Mouse (Mus musculus) left cerebral cortex, postnatal 4 days (tissue): Measurements from ENCODE around the gene Ttc24. TPM values are rescaled to one million over a fixed set of nuclear protein-coding genes. Genes with fewer than 3 reads are reported as not detected.

ENCODE experiments used
- DNase-seq: peaks from one replicate; pipeline ENCODE4 v3.0.0-alpha.2; 2022
- intact Hi-C: fragments of 180-260 bp; cut with DNase I; formaldehyde crosslinking; loops from one replicate; pipeline ENCODE4 v1.15.1; 2025
- total RNA-seq, 2 experiments: library from RNA; stranded (reverse); gene quantifications; 2 replicates each; pipeline ENCODE4 v1.2.3; 2021

The Ttc24 gene
- not detected for total RNA-seq

DNA sequence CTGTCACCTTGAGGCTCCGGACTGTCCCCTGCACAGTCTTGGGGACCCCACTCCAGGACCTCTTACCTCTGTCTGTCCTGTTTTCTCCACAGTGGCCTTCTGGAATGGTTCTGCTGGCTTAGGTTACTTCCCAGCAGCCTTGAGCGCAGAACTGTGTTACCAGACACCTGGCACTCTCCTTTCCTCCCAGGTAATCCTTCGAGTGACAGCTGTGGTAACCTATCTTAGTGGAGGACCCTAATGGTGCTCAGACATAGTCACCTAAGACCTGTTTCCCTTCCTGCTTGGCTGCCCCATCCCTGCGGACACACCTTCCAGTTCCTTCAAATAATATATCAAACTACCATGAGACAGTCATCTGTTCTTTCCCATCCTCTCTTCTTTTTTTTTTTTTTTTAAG lies at the start of gene Ttc24:
Gene Ttc24 (minus strand): TSS at position 101 of the 400 bp plus-strand sequence.
- DNase-seq = no peak
- intact Hi-C loops = no loop called here

- intact Hi-C loops = no loop called here
- no peak for DNase-seq
These were observed 49.5 kb upstream of the Ttc24 start for GRCm38 (mm10) chr3:88127636-88128035.

DNA sequence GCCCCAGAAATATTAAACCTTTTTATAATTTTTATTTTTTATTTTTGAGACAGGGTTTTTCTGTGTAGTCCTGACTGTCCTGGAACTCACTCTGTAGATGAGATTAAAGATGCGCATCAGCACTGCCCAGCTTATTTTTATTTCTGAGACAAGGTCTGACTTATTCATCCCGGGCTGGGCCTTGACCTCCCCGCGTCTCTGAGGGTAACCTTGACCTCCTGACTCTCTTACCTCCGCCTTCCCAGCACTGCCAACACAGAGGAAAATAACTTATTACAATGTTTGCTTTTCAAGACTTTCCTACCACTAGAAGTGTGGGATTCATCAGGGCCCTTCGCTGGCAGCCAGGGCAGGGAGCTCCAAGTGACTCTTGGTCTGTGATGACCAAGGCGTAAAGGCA lies 48.1 kb upstream of the Ttc24 start:
- intact Hi-C loops = no loop called here
- DNase-seq = no peak

DNA sequence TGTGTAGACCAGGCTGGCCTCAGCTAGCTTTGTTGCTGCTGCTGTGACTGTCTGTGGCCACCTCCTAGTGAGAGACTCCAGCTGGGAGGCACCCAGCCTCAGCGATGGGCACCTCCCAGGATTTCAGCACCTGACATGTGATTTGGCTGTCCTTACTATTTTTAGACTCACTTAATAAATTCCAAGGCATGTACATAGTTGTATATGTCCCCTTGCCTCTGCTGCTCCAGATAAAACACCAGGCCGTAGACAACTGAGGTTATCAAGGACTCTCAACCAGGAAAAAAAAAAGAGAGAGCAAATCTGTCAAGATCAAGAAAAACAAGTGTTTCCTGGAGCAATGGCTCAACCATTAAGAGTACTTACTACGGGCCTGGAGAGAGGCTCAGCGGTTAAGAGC lies 47.1 kb upstream of the Ttc24 start:
- intact Hi-C loops = no loop called here
- no peak for DNase-seq

GRCm38 (mm10) chr3:88121164-88122131 lies 43.3 kb upstream of the Ttc24 start:
- intact Hi-C loops = no loop called here
- DNase-seq = no peak

DNA sequence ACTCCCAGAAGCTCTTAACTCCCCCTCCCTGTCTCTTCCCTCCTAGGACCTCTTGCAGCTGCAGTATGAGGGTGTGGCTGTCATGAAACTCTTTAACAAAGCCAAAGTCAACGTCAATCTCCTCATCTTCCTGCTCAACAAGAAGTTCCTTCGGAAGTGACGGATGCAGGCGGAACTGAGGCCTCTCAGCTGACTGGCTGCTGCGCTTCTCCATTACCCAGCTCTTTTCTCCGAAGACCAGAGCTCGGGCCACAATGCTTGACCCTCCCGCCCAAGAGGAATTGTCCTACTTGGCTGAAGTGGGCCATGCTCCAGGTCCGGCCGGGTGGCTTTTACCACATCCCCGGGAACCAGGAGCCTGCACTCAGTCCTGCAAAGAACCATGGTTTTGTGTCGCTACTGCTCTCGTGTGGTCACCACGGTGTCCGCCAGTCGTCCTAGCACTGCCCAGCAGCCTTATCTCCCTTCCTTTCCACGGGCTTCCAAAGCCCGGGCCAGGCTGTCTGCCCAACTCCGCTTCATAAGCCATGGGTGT lies 42.1 kb upstream of the Ttc24 start:
- intact Hi-C loops = no loop called here
- DNase-seq = no peak

DNA sequence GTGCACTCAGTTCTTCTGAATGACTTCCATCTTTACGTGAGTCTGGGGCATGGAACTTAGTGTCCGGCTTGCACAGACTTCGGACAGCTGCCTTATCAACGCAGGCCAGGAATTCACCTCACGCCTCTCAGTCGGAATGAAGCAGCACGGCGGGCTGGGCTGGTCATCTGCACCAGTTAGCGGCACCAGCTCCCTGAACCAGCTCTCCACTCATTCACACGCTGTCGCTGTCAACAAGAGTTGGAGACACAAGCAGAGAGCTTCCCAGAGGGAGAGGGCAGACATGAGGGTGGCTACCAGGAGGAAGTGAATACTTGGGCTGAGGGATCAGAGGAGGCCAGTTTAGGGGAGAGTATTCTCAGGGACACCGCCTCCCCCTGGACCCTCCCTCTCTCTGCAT lies 36.3 kb upstream of the Ttc24 start:
- DNase-seq = no peak
- intact Hi-C loops = no loop called here

- intact Hi-C loops = no loop called here
- no peak for DNase-seq
These were observed 31.0 kb upstream of the Ttc24 start for GRCm38 (mm10) chr3:88109126-88109525.

GRCm38 (mm10) chr3:88106126-88106525 lies 28.0 kb upstream of the Ttc24 start:
- intact Hi-C loops = no loop called here
- DNase-seq = no peak

GRCm38 (mm10) chr3:88102611-88103010 lies 24.5 kb upstream of the Ttc24 start:
- intact Hi-C loops = no loop called here
- no peak for DNase-seq

GRCm38 (mm10) chr3:88102196-88102595 lies 24.1 kb upstream of the Ttc24 start:
- intact Hi-C loops = no loop called here

GRCm38 (mm10) chr3:88101736-88102135 lies 23.6 kb upstream of the Ttc24 start:
- intact Hi-C loops = no loop called here
- no peak for DNase-seq

More at GRCm38 (mm10) chr3:88102196-88102595, 24.1 kb upstream of the Ttc24 start:
- DNase-seq = no peak

GRCm38 (mm10) chr3:88100251-88100650 lies 22.1 kb upstream of the Ttc24 start:
- peak; percentile 42 for DNase-seq
- intact Hi-C loops = no loop called here

DNA sequence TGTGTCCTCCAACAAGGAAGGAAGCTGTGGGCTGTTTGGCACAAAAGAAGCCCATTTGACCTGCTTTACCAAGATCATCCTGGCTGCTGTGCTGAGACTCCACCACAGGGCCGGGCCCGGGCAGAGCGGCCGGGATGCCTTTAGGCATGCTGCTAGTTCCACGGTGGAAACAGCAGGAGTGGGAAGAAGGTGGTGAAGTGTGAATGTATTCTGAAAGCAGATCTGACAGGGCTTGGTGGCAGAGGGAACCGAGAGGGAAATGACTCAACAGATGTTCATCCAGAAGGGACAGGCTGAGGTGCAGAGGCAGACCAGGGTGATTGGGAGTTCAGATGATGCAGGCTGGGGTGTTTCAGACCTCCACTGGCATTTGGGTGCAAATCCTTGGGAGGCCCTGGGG lies 19.6 kb upstream of the Ttc24 start:
- intact Hi-C loops = loop anchor here (5.0 kb wide), 1 partner anchor 75 kb away; no protein-coding TSS in a partner anchor

DNA sequence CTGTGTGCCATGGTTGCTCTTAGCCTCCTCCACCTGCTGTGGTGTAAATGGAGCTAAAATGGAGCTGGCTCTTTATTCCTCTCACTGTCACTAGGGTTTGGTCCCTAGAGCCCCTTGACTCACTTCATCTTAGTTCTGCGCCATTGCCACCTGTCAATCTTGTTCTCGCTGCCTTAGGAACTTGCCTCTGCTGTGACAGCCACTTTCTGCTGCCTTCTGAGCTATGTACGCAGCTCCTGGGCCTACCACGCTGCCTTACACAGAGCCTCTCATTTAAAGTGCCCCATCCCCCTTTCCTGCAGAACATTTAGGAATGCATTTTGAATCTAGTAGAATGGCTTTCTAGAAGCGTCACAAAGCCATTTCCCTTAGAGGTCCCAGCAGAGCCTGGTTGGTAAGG lies 16.0 kb upstream of the Ttc24 start:
- intact Hi-C loops = no loop called here
- no peak for DNase-seq

More for the DNA sequence above, 19.6 kb upstream of the Ttc24 start:
- DNase-seq = no peak

DNA sequence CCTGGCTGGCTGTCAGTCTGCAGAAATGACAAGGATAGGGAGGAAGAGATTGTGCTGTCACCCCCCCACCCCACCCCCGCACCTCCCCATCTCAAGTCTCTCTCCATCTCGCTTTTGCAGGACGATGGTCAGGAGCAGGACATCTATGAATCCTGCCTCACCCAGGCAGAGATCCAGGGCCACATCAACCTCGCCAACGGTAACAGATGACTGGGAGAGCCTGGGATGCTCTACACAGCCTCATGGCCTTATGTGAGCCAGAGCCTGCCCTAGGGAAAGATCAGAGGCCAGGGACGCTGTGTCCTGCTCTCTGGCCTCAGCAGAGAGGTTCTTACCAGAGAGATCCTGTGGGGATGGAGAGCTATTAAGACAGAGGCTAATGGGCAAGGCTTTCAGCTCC lies 12.5 kb upstream of the Ttc24 start:
- no peak for DNase-seq
- intact Hi-C loops = no loop called here

GRCm38 (mm10) chr3:88090106-88090505 lies 12.0 kb upstream of the Ttc24 start:
- DNase-seq = no peak
- intact Hi-C loops = no loop called here

DNA sequence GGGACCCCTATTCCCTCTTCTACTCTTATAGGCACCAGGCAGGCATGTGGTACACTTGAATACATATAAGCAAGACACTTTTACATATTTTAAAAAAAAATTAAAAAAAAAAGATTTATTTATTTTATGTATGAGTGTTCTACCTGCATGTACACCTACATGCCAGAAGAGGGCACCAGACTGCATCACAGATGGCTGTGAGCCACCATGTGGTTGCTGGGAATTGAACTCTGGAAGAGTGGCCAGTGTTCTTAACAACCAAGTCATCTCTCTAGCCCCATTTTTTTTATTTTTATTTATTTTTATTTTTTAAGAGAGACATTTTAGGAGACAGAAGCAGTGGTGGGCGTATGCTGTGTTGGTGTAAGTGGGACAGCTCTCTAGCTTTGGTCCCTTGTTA lies 9.6 kb upstream of the Ttc24 start:
- no peak for DNase-seq
- intact Hi-C loops = loop anchor here (10.0 kb wide), 1 partner anchor 47 kb away; no protein-coding TSS in a partner anchor

DNA sequence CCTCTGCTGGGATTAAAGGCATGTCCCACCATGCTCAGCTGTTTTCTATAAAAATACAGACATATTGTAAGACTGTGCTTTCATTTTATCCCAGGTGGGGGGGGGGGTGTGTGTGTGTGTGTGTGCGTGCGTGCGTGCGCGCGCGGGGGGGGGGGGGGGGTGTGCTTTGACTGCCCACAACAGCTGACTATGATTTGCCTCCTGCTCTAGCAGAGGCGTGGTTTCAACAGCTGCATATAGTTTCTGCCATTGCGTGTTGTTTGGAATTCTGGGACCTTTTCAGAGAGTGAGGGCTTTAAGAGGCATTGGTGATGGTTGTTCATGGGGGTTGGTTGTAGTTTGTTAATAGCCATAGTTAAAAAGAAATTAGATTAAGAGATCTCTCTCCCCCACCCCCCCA lies 7.4 kb upstream of the Ttc24 start:
- intact Hi-C loops = loop anchor here (10.0 kb wide), 1 partner anchor 49 kb away; no protein-coding TSS in a partner anchor
- no peak for DNase-seq

DNA sequence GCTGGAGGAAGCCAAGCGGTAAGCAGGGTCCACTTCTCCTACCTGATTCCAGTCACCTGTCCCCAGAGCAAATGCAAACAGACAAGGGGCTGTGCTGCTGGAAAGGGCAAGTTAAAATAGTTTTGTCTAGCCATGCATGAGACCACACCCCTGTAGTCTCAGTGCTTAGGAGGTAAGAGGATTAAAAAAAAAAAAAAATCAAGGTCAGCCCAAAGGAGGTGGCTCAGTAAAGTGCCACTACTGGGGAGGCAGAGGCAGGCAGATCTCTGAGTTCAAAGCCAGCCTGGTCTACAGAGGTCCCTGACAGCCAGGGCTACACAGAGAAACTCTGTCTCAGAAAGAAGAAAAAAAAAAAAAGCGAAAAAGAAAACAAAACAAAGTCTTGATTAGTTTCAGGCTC lies 5.9 kb upstream of the Ttc24 start:
- intact Hi-C loops = loop anchor here (5.0 to 10.0 kb wide), 2 partner anchors 51 to 112 kb away; partner anchors contain the start of gene Nes
- DNase-seq = no peak

GRCm38 (mm10) chr3:88082663-88083062 lies 4.6 kb upstream of the Ttc24 start:
- intact Hi-C loops = loop anchor here (5.0 to 10.0 kb wide), 2 partner anchors 52 to 110 kb away; partner anchors contain the start of gene Nes

DNA sequence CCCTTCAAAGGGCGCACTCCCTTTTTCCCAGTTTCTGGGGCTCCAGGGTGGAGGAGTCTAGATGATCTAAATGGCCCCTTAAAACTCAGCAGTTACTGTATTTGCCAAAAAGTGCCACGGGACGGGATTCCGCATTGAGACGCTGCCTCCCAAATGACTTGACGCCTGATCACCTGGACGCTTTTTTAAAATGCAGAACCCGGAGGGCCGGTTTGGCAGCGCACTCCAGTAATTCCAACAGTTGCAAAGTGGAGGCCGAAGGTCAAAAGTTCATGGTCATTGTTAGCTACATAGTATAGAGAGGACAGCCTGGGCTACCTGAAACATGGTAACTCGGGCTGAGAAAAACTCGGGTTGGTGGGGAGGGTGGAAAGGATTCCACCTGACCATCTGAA lies 4.1 kb upstream of the Ttc24 start:
- no peak for DNase-seq
- intact Hi-C loops = loop anchor here (5.0 to 10.0 kb wide), 2 partner anchors 53 to 110 kb away; partner anchors contain the start of gene Nes

More at GRCm38 (mm10) chr3:88082663-88083062, 4.6 kb upstream of the Ttc24 start:
- no peak for DNase-seq
